Mouse (Mus musculus): ENCODE data around the gene Tbx6. TPM values are rescaled to one million over a fixed set of nuclear protein-coding genes. Genes with fewer than 3 reads are reported as not detected.

Gene Tbx6
- polyA plus RNA-seq, 1 experiment: 2.2 TPM

DNA sequence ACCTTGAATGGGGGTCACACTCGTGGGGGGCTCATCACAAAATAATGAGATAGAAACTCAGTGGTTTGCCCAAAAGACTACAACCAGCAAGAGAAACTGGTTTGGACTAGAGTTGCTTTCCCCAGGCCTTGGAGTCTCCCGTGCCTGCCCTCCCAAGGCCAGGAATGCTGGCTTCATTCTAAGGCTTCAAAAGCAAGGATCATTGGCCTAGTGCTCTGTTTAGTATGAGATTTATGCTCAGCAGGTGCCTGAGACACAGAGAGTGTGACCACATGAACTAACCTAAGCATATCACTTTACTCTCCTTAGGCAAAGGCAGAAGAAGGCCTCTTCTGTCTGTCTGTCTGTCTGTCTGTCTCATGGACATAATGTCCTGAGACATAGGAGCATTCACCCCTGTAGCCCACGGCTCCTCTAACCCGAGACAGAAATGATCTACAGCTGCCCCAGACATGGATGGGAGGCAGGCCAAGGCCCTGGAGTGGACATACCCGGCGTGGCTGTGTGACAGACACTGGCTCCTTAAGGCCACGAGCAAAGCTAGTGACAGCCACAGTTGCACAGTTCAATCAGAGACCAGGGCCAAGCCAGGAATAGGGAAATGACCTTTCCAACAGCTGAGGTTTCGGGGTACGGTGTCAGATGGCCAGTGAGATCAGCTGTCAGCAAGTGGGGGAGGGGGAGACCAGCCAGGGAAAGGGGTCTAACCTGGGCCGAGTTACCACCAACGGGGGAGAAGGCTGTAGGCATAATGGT is 21.0 kb downstream of the Tbx6 start:
- WGBS: 68% methylated on average over 11 of the region's 11 CpGs
- TF ChIP-seq POLR2A (IDR thresholded peaks at IDR 0.05; ENCODE audit: borderline replicate concordance, insufficient read depth, low read length) (no peak), CTCF (IDR thresholded peaks at IDR 0.05; ENCODE audit: borderline replicate concordance, insufficient read depth, low read depth, low read length) (no peak)
- H3K27me3 ChIP-seq (ENCODE audit: control insufficient read depth, insufficient read depth, low read length): no peaks in the 10 kb centered on the region

DNA sequence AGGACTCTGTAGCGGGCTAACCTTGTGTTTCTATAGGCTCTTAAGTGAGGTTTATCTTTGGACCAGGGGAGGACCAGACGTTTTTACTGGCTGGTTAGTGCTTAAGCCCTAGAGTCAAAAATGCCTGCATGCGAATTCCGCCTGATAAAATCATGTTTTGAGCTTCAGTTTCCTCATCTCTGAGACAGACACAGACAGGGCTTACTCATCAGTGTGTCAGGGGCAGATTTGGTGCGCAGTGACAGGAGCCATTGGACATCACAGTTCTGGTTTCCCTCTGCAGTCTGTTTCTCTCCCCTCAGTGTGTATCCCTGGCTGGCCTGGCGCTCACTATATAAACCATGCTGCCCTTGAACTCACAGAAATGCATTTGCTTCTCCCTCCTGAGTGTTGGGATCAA is 21.9 kb downstream of the Tbx6 start:
- Histone ChIP-seq H3K4me3 (replicated peaks; ENCODE audit: insufficient read depth, low read depth, low read length) (no peak overlapping the region), H3K27ac (ENCODE audit: insufficient read depth, low read length) (no peak overlapping the region), H3K27me3 (ENCODE audit: control insufficient read depth, insufficient read depth, low read length) (no peaks in the 10 kb centered on the region), H3K4me1 (ENCODE audit: control insufficient read depth, insufficient read depth, low read length) (peaks cover 7% of the 10 kb centered on the region; the same call in 1 of the 2 replicates)
- DNase-seq: no peak
- WGBS: 97% methylated on average over 6 of the region's 6 CpGs
- TF ChIP-seq CTCF (IDR thresholded peaks at IDR 0.05; ENCODE audit: borderline replicate concordance, insufficient read depth, low read depth, low read length): no peak
- no peak for TF ChIP-seq POLR2A (IDR thresholded peaks at IDR 0.05; ENCODE audit: borderline replicate concordance, insufficient read depth, low read length)

More for the DNA sequence above, 21.0 kb downstream of the Tbx6 start:
- Histone ChIP-seq H3K4me1 (ENCODE audit: control insufficient read depth, insufficient read depth, low read length) (peaks cover 7% of the 10 kb centered on the region; the same call in 1 of the 2 replicates), H3K27ac (ENCODE audit: insufficient read depth, low read length) (no peak overlapping the region), H3K4me3 (replicated peaks; ENCODE audit: insufficient read depth, low read depth, low read length) (no peak overlapping the region)
- peak in 1 of 2 experiments; percentile 12 for DNase-seq

DNA sequence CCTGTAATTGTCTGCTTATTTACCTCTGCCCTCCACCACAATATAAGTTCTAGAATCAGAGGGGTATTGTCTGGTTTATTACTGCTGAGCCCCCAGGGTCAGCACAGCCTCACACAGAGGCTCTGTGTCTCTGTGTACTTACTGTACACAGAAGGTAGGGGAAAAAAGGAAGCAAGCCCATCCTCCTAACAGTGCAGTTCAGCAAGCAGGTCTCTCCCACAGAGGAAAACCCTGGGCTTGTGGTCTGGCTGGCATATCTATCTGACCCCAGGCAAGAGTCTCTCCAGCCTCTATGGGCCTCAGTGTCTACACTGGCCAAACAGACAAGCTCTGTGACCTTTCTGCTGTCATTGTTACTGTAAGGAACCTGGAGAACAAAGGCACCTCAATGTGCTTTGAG is 22.5 kb downstream of the Tbx6 start:
- Histone ChIP-seq H3K4me1 (ENCODE audit: control insufficient read depth, insufficient read depth, low read length) (peaks cover 7% of the 10 kb centered on the region; the same call in 1 of the 2 replicates), H3K27ac (ENCODE audit: insufficient read depth, low read length) (no peak overlapping the region), H3K27me3 (ENCODE audit: control insufficient read depth, insufficient read depth, low read length) (no peaks in the 10 kb centered on the region), H3K4me3 (replicated peaks; ENCODE audit: insufficient read depth, low read depth, low read length) (no peak overlapping the region)
- no peak for DNase-seq
- TF ChIP-seq POLR2A (IDR thresholded peaks at IDR 0.05; ENCODE audit: borderline replicate concordance, insufficient read depth, low read length): no peak

DNA sequence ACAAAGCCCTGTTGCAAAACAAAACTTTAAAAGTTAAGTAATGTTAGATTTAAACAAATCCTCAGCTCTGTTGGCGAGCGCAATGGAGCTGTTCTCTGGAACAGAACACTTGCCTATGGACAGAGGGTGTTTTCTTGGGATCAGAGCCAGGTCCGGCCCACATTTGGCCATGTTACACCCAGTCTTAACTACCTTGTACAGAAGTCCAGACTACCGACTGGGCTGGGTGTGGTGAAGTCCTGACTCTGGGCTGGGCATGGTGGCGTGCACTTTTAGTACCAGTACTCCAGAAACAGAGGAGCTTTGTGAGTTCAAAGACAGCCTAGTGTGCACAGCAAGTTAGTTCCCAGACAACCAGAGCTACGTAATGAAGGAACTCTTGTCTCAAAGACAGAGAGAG is 25.7 kb downstream of the Tbx6 start:
- TF ChIP-seq POLR2A (IDR thresholded peaks at IDR 0.05; ENCODE audit: borderline replicate concordance, insufficient read depth, low read length): no peak
- TF ChIP-seq CTCF (IDR thresholded peaks at IDR 0.05; ENCODE audit: borderline replicate concordance, insufficient read depth, low read depth, low read length): no peak
- WGBS: 60% methylated on average over 6 of the region's 6 CpGs
- Histone ChIP-seq H3K4me1 (ENCODE audit: control insufficient read depth, insufficient read depth, low read length) (0 out of 2 replicates have a peak, but pooled peaks cover 2% of the 10 kb centered on the region), H3K27me3 (ENCODE audit: control insufficient read depth, insufficient read depth, low read length) (no peaks in the 10 kb centered on the region), H3K27ac (ENCODE audit: insufficient read depth, low read length) (no peak overlapping the region), H3K4me3 (replicated peaks; ENCODE audit: insufficient read depth, low read depth, low read length) (no peak overlapping the region)
- DNase-seq: no peak

DNA sequence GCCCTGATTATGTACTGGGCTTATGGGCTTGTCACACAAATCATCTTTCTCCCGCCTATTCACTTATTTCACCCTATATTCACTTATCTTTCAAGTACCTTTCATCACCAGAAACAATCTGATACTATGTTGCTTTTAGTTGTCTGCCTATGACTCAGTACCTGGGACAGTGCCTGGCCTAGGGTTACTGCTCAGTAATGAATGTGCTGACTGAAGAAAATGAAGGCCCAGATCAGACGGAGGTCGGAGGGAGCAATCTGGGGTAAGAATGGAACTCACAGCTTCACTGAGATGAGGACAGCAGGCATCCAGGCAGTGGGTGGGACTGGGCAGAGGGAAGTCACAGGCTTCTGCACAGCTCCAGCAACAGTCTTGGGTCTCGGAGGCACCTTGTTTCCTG is 26.1 kb downstream of the Tbx6 start:
- Histone ChIP-seq H3K4me3 (replicated peaks; ENCODE audit: insufficient read depth, low read depth, low read length) (no peak overlapping the region), H3K4me1 (ENCODE audit: control insufficient read depth, insufficient read depth, low read length) (0 out of 2 replicates have a peak, but pooled peaks cover 2% of the 10 kb centered on the region), H3K27me3 (ENCODE audit: control insufficient read depth, insufficient read depth, low read length) (no peaks in the 10 kb centered on the region), H3K27ac (ENCODE audit: insufficient read depth, low read length) (no peak overlapping the region)
- no peak for TF ChIP-seq POLR2A (IDR thresholded peaks at IDR 0.05; ENCODE audit: borderline replicate concordance, insufficient read depth, low read length)
- no peak for TF ChIP-seq CTCF (IDR thresholded peaks at IDR 0.05; ENCODE audit: borderline replicate concordance, insufficient read depth, low read depth, low read length)
- DNase-seq: no peak
- WGBS: 48% methylated on average over 4 of the region's 4 CpGs

DNA sequence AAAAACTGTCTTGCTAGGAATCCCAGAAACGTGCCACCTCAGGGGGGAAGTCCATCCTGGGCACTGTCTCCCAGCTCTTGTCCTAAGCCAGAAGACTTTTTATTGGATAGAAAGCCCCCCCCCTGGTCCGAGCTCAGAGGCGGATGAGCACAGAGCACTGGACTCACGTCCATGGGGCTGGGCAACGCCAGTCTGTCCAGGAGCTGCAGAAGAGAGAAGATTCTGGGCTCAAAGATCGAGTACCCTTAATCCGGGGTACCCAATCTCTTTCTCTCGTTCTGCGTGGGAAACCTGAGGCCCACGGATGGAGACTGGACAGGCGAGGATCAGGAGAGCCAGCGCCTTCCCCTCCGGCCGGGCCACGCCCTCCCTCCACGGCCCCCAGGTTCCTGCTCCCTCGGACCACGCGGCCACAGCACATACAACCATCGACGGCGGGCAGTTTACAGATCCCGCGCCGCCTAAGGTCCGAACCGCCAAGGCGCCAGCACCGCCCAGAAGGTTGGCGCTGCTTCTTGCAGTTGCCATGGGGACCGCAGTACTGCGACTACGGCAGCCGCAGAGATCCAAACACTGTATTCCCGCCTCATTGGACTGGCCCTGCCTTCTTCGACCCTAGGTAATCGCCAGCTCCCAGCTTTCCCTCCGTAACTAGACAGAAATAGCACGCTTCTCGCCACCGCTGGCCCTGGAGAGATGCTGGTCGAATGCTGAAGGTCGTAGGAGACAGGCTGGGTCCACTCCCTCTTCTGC is 27.6 kb downstream of the Tbx6 start:
- H3K4me3 ChIP-seq (replicated peaks; ENCODE audit: insufficient read depth, low read depth, low read length): peak overlapping the region; percentile 74
- WGBS: under 1% methylated on average over 43 of the region's 43 CpGs
- TF ChIP-seq CTCF (IDR thresholded peaks at IDR 0.05; ENCODE audit: borderline replicate concordance, insufficient read depth, low read depth, low read length) (no peak), POLR2A (IDR thresholded peaks at IDR 0.05; ENCODE audit: borderline replicate concordance, insufficient read depth, low read length) (peak; percentile 49; the same call in 1 of the 2 replicates)
- DNase-seq: peak; percentile 93 to 94
- 0 out of 2 replicates have a peak overlapping the region, but pooled peaks have one; percentile 3 for H3K27ac ChIP-seq (ENCODE audit: insufficient read depth, low read length)
- H3K4me1 ChIP-seq (ENCODE audit: control insufficient read depth, insufficient read depth, low read length): 0 out of 2 replicates have a peak, but pooled peaks cover 2% of the 10 kb centered on the region
- no peaks in the 10 kb centered on the region for H3K27me3 ChIP-seq (ENCODE audit: control insufficient read depth, insufficient read depth, low read length)

DNA sequence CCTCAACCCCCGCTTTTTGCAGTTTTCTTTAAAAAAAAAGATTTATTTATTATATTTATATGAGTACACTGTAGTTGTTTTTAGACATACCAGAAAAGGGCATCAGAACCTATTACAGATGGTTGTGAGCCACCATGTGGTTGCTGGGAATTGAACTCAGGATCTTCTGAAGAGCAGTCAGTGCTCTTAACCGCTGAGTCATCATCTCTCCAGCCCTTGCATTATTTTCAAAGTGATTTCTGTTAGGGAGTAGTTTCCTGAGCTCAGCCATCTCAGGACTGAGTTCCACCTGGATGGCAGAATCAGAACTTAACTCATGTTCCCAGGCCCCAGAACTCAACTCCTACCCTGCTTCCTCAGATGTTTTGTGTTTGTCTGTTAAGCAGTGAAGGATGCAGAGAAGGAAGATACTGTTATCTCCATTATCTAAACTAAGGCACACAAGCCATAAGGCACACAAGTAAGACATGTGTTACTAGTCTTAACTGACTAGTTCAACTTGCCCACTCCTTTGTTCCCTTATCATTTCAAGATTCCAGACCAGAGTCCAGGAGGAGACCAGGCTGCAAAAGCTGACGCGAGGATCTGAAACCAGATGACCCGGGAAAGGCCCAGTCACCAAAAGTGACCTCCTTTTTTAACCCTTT is 28.6 kb downstream of the Tbx6 start:
- Histone ChIP-seq H3K27ac (ENCODE audit: insufficient read depth, low read length) (no peak overlapping the region), H3K4me3 (replicated peaks; ENCODE audit: insufficient read depth, low read depth, low read length) (no peak overlapping the region), H3K27me3 (ENCODE audit: control insufficient read depth, insufficient read depth, low read length) (no peaks in the 10 kb centered on the region), H3K4me1 (ENCODE audit: control insufficient read depth, insufficient read depth, low read length) (0 out of 2 replicates have a peak, but pooled peaks cover 2% of the 10 kb centered on the region)
- WGBS: 63% methylated on average over 5 of the region's 5 CpGs
- TF ChIP-seq POLR2A (IDR thresholded peaks at IDR 0.05; ENCODE audit: borderline replicate concordance, insufficient read depth, low read length) (no peak), CTCF (IDR thresholded peaks at IDR 0.05; ENCODE audit: borderline replicate concordance, insufficient read depth, low read depth, low read length) (no peak)
- DNase-seq: no peak
